Mouse (Mus musculus) ovary, adult 10 weeks (tissue): ENCODE measurements around the gene Lrrc71. TPM values are rescaled to one million over a fixed set of nuclear protein-coding genes. Genes with fewer than 3 reads are reported as not detected.

Experiments used
- polyA plus RNA-seq: library from polyadenylated mRNA; stranded (reverse); fragments of 350-450 nt; fragmentation: Illumina TruSeq; extraction: RNeasy Lipid Tissue Mini Kit (QIAGEN cat#74804); gene quantifications from one replicate; pipeline ENCODE4 v1.2.3, GENCODE M21; 2014

Gene Lrrc71
- 0.88 TPM for polyA plus RNA-seq

DNA sequence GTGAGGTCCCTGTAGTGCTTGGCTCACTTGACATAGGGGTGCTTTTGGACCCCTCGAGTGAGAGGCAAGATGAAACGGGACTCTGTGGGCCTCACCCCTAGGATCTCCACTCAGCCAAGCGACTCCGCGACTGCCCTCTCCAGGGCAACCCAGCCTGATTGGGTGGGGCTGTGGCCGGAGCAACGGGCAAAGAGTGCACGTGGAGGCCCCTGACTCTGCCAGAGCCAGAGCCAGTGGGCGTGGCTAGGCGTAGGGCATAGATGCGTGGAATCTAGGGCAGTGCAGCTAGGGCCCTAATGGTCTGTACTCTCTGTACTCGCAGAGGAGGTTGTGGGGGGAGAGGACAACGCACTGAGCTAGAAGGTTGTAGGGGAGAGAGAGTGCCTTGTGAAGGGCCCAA, at the start of gene Lrrc71:
TSS of gene Lrrc71 (minus strand) at position 195 of the 400 bp plus-strand sequence.

DNA sequence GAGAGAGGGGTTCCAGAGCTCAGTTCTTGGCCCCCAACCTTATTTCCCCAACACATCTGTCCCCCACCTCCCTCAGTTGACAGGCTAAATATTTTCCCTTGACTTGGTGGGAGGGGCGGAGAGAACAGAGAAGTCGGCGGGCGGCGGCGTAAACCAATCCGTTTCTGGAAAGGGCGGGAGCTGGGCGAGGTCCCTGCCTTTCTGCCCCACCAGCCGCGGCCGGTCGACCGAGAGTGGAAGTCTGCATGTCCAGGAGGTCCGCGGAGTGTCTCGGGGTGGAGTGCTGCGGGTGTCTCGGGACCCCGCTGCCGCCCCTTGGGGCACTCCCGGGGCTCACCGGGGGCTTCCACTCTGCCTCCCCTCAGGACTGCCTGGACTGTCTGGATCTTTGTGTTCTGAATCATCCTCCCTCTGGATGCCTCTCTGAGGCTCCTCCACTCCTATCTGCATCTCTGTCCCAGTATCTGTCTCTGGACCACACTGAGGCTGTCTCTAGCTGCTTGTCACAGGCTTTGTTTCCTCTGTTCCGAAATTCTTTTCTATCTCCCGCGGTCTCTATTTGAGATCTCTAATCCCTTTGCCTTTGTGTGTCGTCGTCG, 48.4 kb upstream of the Lrrc71 start, which contains the start of gene Insrr:
TSS of gene Insrr (plus strand) at position 216 of the 599 bp plus-strand sequence.

DNA sequence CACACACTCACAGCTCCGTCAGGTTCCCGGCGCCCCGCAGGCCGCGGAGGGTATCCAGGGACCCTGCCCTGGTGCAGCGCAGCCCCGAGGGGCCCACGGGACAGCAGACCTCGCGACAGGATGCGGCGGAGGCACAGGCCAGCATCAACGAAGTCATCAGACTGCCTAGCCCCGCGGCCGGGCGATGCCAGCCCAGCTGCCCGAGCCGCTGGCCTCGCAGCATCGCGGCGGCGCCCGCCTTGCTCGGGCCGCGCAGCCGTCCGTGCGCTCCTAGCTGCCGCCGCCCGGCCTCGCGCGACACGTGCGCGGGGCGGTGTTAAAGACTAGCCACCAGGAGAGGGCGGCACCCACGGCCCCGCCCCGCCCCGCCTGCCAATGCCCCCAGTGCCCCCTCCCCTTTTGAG, 46.5 kb upstream of the Lrrc71 start, which contains the start of gene Ntrk1:
TSS of gene Ntrk1 (minus strand) at position 241 of the 404 bp plus-strand sequence.

Other genes with a start within 250 kb of the Lrrc71 start
- 15.9 TPM for gene Etv3, start 223.2 kb downstream of the Lrrc71 start, polyA plus RNA-seq
- gene Arhgef11, start 131.1 kb downstream of the Lrrc71 start, polyA plus RNA-seq = 32.7 TPM
- not detected for gene Ntrk1, start 46.5 kb upstream of the Lrrc71 start, polyA plus RNA-seq
- not detected for gene Insrr, start 48.3 kb upstream of the Lrrc71 start, polyA plus RNA-seq
- 1.1 TPM for gene Pear1, start 75.7 kb upstream of the Lrrc71 start, polyA plus RNA-seq
- gene Sh2d2a, start 98.1 kb upstream of the Lrrc71 start, polyA plus RNA-seq = 0.14 TPM
- gene Prcc, start 137.0 kb upstream of the Lrrc71 start, polyA plus RNA-seq = 3.7 TPM
- gene Hdgf, start 157.7 kb upstream of the Lrrc71 start, polyA plus RNA-seq = 146 TPM
- gene Mrpl24, start 170.9 kb upstream of the Lrrc71 start, polyA plus RNA-seq = 52.2 TPM
- 42.8 TPM for gene Isg20l2, start 181.7 kb upstream of the Lrrc71 start, polyA plus RNA-seq
- gene Rrnad1, start 182.1 kb upstream of the Lrrc71 start, polyA plus RNA-seq = 5.2 TPM
- 20.6 TPM for gene Crabp2, start 200.0 kb upstream of the Lrrc71 start, polyA plus RNA-seq
- gene Nes, start 222.5 kb upstream of the Lrrc71 start, polyA plus RNA-seq = 8.0 TPM